Mouse (Mus musculus): ENCODE measurements at regions not wholly inside any gene's neighbourhood (a gene's known extent, or its start where the extent isn't known, plus 50 kb on each side); places are given as distances from the start of the nearest gene placed in this dataset.

DNA sequence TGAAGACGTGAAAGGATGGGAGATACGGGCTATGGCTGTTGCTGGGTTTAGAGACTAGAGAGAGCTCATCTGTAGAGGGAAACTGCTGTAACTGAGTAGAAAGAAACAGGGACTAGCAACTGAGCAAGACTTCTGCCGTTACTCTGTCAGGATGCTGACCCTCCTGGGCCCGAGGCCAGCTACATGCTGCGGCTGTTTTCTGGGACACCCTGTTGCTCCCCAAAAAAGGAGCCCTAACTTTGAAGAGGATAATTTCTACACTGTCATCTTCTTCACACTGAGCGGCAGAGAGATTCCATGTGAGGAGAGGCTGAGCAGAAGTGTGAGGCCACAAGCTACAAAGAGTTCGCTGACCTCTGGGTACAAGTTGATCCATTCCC, 74.2 kb upstream of the Ralgps2 start:
- DNase-seq, result no peak

DNA sequence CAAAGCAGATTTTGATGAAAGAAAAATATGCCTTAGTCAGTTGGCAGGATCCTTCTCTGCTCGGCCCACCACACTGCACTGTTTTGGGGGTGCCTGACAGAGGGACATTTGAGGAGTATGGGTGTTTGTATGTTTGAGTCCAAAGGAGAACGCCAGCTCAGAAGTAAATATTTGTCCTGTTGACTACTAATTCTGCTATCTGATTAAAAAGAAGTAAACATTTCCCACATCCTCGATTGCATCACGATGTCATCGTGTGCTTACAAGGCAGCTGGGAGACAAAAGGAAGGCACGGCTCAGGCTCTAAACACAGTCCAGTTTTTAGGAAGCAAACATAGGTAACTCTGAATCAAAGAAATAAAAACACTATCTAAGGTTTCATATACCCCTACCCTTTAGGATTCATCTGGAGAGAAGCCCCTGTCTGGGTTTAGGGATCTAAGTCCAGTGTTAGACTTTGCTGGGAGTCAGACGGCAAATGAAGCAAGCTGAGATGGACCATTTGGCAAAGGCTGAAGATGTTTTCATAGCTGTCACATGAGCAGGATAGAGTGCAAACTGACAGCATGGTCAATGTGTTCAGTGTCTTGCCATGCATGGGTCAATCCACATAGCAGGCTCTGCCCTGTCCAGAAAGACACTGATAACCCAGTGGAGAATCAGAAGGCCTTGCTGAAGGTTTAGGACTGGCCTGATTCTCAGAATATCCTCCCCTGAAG, 73.7 kb upstream of the Ralgps2 start:
- DNase-seq, result no peak

DNA sequence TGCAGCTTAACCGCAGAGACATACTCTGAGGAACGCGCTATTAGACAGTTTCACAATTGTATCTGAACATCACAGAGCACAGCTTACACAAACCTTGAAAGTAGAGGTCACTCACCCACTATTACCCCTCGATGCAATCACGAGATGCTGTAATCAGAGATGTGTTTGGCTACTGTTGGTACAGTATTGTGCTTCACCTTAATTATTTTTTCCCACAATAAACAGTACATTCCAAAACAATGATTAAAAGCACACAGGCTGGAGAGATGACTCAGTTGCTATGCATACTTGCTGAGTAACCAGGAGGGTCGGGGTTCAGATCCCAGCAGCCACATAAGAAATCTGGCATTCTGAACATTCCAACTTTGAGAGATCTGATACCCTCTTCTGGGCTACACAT, 71.8 kb upstream of the Ralgps2 start:
- DNase-seq, result no peak

DNA sequence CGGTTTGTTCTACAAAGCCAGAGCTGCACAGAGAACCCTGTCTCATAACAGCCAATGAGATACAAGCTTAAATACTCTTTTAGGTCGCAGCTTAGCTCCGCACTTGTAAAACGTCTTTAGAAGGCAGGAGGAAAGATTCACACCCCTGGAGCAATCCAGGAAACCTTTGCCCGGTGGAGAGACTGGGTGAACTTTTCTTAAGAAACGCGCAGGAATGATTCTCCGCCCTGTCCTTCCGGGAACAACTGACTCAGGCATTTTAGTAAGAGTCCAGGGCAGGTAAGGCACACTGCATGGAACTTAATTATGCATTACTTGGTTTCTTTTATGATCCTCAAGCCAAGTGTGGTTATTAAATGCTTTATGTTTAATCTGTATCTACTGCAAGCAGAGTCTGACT, 70.0 kb upstream of the Ralgps2 start:
- no peak for DNase-seq

DNA sequence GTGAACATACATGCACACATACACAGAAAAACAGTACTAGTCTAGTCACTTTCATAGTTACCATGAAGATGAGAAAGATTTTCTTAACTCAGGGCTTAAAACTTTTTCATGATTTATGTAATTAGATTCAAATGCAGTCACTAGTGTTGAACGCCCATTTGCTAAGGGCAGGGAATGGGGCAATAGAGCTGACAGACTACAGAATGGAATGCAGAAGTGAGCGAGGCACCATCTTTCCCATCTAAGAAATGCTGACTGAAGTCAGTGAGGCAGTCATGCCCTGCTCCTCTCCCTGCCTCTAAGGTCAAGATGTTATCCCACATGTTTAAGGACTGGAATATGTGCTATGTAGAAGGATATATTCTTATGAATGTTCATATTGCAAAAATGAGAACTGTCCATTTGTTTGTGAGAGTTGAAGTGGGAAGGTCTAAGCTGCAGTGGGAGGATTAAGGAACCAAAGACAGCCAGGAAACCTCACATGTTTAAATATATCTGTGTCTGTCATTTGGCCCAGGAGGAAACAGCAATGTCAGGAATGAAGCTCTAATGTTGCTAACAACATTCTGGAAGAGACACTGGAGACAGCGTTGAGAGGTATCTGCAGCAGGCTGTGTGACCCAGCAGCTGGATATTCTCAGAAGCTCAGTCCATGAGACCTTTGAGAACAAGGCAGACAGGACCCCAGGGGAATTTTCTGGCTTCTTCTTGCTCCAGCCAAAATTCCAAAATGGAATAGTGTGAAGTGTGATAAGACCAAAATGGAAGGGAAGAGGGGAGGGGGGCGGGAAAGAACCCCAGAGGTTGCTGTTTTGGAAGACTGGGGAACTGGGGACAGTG, 68.7 kb upstream of the Ralgps2 start:
- no peak for DNase-seq

DNA sequence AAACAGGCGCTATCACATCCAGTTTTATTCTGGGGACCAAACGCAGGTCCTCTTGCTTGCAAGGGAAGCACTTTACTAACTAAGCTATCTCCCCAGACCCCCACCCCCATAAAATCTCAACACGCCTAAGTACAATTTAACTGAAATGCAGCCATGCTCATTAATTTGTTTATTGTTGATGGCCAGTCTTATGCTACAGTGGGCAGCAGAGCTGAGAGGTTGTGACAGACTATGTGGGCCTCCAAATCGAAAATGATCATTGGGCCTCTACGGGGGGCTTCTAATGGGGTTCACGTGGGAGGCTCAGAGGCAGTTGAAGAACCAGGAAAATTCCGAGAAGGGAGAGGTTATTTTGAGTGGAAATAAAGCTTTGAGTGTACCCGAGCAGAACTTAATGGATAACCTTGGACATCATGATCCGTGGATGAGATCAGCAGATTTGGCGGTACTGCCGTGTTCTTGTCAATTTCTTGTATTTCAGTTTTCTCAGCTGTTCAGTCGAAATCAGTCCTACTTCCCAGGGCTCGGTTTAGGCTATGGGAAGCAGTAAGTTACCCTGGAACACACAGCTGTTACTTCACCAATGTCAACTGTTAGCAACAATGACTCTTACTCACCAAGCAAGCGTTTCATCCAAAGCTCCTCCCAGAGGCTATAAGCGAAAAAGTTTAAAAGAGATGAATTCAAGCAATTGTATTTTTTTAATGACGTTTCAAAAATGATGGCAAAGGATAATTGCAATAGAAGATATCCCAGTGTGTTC, 65.1 kb upstream of the Ralgps2 start:
- no peak for DNase-seq

DNA sequence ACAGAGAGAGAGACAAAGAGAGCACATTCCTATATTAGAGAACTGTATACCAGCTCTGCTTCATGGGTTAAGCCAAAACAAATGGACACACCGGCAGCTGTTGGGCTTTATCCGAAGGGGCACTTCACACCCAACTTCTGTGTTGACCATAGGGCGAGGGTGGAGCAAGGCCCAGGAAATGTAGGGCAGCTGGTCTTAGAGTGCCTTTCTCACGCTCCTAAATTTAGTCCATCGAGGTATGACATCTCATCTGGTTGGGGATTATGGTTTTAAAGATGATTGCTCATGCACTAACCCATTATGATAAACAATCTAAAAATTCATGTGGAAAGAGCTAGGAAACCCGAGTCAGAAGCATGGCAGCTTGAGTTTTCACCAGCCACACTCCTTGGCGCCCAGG, 63.6 kb upstream of the Ralgps2 start:
- no peak for DNase-seq

DNA sequence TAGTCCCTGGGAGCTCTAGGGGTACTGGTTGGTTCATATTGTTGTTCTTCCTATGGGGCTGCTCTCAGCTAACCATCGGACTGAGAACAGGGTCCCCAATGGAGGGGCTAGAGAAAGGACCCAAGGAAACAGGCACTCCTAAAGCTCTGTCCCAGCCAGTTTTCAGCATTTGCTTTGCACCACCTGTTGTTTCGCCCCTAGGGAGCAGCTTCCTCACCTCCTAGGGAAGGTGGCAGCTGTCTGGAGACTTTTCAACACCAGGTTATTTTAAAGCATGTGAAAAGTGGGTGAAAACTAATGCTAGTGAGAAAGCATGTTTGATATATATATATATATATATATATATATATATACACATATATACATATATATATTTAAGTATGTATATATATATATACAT, 62.8 kb upstream of the Ralgps2 start:
- no peak for DNase-seq

DNA sequence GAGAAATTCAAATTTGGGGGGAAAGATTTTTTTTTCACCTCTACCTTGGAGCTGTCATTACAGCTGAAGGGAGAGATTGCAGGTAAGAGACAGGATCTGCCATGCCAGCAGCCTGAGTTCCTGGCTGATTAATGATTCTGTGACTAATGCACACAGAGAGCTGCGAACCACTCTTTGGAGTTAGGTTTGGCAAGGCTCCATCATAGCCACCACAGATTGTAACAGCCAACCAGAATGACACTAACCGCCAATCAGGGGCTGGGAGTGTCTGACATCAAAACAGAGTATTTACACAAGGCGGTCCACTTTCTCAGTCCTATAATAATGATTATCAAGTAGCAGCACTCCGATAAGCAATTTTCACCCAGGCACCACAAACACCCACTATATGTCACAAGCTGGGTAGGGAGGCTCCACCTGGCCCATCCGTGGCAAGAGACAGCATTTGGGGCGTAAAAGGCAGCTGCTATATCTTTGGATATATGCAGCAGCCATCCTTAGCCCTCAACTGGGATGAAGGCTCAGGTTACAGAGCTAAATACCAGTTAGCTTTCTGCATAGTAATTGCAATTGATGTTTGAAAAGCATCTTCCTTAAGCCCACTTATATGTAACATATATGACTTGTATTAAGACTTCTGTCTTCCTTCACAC, 61.7 kb upstream of the Ralgps2 start:
- DNase-seq, result no peak

DNA sequence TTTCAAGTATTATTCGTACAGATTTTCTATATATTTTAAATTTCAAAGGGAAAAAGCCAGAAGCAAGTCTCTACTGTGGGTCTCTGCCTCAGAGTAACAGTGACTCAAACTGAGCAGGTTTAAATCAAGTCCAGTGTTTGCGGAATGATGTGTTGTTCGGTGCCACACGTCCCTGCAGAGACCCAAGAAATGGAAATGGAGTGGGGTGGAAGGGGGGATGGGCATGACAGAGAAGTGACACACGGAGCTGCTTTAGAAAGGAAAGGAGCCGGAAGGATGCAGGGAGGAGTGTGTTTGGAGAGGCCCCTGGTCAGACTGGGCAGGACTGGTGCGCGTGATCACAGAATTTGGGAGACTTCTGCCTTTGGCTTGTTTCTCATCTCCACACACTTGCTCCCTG, 60.5 kb upstream of the Ralgps2 start:
- DNase-seq, result no peak

DNA sequence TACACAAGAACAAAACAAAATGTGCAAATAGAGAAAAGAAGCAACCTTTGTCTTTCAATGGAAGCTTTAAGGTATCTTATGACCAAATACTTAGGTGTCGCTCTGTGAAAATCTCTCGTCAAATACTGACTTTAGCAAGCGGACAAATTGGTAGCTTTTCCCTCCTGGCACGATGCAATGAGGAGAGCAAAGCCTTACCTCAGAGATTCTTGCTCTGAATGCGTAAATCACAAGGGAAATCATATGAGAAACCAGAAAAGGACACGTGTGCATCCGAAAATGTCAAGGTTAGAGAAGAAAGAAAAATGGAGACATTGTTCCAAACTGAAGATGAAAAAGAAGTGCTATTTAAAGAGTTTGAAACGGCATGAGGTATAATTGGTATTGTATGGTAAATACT, 59.8 kb upstream of the Ralgps2 start:
- DNase-seq, result no peak

DNA sequence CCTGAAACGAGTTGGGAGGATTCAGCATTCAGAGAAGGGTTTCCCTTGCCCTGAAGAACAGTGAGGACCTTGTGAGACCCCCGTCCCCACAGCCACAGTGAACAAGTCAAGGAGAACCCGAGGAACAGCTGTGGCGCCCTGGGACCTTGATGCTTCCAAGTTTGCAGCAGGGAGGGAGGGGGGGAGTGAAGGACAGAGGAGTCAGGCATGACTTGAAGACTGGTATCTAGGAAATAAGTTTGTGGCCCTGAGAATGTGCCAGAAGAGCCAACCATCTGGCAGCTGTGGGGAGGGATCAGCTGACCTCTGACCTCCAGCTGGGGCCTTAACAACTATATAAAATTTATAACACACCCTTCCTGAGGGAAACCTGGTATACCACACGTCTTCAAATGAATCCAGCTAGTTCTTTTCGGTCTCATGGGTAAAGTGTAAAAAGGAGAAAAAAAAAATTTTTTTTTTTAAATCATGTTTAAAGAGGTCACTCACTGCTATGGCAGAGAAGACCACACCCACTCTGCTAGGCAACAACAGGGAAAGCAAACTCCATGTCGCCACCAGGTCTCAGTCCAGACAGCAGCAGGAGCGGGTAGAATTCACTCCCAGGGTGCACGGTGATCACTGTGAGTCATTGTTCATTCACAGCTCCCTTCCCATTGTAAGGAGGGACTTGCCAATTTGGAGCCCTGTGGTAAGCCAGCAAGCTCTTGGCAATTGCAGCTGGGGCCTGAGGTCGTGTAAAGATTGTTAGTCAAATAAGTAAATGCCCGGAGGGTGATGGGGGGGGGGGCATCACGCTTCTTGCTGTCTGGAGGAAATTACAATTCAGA, 58.3 kb upstream of the Ralgps2 start:
- DNase-seq, result no peak

DNA sequence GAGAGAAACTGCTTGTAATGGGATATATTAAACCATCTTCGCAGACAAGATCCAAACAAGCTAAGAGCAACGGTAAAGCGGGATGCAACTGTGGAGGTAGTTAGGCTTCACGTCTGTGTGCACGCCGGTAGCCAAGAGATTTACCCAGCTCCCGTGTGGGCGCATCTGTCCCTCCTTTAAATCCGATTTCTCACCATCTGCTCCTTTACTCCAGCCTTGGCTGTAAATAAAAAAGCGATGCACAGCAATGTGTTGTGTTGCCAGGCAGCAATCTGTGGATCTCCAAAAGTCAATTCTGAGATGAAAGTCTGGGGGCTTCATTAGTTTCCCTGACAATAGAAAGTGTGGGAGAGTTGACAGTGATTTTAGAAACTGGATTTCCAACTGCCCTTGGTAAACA, 57.6 kb upstream of the Ralgps2 start:
- peak; percentile 68 for DNase-seq

DNA sequence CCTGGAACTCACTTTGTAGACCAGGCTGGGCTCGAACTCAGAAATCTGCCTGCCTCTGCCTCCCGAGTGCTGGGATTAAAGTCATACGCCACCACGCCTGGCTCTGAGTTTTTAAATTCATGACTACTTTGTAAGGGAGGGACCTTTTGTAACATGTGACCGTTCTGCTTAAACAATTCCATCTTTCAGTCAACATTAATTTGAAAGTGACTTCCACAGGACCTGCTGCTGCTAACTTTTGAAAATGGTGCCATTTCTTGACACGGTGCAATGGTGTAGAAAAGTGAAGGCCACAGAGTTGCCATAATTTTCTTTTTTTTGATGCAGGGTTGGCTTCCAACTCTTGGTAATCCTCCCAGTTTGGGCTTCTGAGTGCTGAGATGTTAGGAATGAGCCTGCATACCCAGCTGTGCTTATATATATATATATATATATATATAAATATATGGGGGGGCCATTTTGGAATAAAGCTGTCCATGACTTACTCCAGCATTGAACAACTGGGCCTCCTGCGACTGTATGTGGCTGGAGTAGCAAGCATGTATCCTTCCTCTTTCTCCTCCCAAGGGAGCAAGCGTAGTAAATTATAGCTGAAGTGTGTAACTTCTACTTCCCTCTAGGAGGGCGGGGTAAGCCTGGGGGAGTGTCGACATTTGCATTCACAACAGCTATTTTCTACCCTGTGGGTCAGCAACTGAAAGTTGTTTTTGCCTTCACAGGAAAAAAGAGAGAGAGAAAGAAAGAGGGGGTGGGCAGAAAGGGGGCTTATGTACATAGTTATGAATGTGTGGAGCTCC, 56.9 kb upstream of the Ralgps2 start:
- no peak for DNase-seq

DNA sequence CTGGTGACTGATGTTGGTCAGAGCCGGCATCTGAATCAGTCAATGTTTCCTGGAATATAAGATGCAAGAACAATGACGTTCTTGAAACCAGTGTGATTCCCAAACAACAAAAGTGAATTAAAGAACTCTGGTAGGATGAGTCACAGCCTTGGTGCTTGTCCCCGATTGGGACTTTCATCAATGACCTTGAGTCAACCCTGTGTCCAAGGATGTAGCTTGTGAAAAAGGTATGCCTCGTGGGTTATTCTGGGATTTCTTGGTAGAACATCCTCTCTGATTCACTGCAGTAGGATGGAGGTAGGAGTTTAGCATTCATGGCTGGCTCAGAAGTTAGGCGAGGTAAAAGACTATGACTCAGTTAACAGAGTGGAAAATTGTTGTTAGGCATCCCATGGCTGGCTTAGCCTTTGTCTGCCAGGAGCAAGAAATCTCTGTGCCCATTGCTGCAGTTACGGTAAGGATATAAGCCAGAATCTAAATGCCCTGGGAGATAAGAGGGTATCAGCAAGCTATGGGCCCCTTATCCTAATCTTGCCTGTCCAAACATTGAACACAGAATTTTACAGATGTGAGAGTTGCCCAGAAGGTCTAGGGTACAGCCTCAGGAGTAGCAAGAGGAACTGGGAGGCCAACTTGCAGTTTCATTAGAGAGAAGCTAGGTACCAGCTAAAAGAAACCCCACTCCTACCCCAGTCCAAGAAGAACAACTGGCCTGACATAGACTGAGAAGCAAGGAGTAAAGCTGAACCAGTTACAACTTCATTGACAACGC, 55.9 kb upstream of the Ralgps2 start:
- no peak for DNase-seq

DNA sequence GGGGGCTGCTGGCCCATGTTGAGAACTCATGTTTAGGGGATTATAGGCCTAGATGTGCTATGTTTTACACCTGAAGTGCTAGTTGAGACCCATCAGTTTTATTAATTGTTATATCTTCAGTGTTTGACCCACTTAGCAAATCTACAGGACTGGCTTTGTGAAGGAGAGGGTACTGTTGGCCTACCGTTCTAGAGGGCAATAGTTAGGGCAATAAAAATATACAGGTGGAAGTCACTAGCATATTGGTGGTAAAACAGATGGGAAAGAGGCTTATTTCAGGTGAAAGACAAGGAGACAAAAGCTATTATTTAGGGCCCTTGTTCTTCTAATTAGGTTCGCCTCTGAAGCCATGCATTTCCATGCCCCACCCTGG, 55.2 kb upstream of the Ralgps2 start:
- no peak for DNase-seq

DNA sequence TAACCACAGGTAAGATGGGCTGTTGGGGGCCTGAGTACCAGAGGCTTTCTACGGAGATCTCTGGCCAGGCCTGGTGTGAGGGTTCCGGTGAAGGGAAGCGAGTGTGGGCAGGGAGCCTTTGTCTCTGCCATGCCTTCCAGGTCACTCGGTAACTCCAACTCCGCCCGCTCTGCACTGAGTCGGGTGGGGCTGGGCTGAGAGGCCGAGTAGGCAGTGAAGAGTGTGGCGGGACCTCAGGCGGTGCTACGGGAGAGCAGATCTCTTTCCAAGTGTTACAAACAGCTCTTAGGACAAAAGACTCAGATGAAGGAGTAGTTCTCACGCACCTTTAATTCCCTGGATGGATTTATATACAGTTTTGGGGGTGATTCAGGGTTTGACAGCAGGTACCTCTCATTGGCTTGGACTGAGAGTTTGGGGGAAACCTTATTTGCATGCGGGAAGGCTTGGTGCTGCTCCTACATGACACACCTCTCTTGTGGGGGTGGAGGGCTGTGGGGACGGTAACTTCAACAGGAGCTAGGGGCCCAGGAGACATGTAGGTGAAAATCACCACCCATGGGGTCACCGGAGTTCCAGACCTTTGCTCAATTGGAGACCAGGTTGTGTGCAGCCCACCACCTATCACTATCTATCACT, 54.7 kb upstream of the Ralgps2 start:
- DNase-seq, result no peak

DNA sequence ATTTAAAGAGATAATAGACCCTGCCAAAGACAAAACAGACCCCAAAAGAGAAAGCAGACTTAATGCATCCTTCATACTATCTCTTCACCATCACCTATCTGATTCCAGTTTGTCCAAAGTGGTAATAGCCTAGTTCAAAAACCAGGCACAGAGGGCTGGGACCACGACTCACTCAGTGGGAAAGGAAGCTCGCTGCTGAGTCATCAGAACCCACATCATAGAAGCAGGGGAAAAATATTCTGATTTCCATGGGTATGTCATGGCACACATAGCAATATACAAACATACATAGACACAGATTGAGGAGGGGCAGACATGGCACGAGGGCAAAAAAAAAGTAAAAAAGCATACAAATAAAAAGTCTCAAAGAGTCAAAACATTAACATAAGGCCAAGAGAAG, 53.7 kb upstream of the Ralgps2 start:
- no peak for DNase-seq

DNA sequence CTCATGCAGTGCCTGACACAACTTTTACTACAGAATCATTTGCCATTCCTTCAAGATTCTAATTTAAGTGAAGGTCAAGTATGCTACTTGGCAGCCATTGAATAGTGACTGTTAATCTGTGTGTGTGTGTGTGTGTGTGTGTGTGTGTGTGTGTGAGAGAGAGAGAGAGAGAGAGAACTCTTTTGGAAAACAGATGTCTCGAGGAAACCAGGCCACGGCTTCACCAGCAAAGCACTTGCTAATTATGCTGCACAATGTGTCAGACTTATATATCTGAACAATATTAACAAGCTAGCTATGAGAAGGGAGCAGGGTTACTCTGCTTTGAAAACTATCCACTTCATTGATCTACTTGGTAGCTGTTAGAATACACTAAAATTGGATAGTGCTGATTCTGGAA, 53.1 kb upstream of the Ralgps2 start:
- DNase-seq, result no peak

Measured in right cerebral cortex, postnatal 25 days (tissue).